Mouse (Mus musculus): ENCODE results near the gene Mphosph9. TPM values are rescaled to one million over a fixed set of nuclear protein-coding genes. Genes with fewer than 3 reads are reported as not detected.

The Mphosph9 gene
- polyA plus RNA-seq, 1 experiment from 2014 or later = 4.2 TPM

DNA sequence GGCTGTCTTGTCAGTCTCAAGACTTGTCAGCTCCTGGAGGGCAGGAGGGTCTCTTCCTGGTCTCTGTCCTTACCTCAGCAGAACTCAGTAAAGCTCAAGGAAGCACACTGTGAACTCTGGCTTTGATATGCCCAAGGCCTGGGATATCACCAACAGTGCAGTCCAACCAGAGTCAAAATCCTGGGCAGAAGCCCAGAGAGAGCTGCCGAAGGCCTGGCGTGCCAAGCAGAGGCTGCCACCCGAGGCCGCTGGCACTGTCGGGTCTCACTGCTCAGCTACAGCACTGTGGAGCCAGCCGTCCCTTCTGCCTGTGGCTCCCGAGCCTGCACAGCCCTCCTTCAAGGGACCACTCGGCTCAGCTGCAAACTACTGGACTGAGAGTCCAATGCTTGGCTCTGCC, 116.5 kb downstream of the Mphosph9 start:
- H3K27ac ChIP-seq (ENCODE audit: low read length) = no peak overlapping the region
- H3K4me1 ChIP-seq (ENCODE audit: control insufficient read depth, low read depth, low read length) = peaks cover 37% of the 10 kb centered on the region
- H3K9me3 ChIP-seq (replicated peaks; ENCODE audit: control insufficient read depth, low read length) = no peaks in the 10 kb centered on the region
- no peaks in the 10 kb centered on the region for H3K36me3 ChIP-seq (ENCODE audit: control insufficient read depth, insufficient read depth)
- no peak overlapping the region for H3K9ac ChIP-seq (ENCODE audit: low read depth, low read length)
- WGBS (ENCODE audit: insufficient replicate concordance) = 78% methylated on average over 8 of the region's 8 CpGs
- no peaks in the 10 kb centered on the region for H3K27me3 ChIP-seq (ENCODE audit: control insufficient read depth, insufficient read depth, low read depth, low read length)
- no peak for ATAC-seq (ENCODE audit: low read depth)
- H3K4me2 ChIP-seq (ENCODE audit: low read depth, low read length) = no peak overlapping the region
- H3K4me3 ChIP-seq (ENCODE audit: low read depth, low read length) = no peak overlapping the region

DNA sequence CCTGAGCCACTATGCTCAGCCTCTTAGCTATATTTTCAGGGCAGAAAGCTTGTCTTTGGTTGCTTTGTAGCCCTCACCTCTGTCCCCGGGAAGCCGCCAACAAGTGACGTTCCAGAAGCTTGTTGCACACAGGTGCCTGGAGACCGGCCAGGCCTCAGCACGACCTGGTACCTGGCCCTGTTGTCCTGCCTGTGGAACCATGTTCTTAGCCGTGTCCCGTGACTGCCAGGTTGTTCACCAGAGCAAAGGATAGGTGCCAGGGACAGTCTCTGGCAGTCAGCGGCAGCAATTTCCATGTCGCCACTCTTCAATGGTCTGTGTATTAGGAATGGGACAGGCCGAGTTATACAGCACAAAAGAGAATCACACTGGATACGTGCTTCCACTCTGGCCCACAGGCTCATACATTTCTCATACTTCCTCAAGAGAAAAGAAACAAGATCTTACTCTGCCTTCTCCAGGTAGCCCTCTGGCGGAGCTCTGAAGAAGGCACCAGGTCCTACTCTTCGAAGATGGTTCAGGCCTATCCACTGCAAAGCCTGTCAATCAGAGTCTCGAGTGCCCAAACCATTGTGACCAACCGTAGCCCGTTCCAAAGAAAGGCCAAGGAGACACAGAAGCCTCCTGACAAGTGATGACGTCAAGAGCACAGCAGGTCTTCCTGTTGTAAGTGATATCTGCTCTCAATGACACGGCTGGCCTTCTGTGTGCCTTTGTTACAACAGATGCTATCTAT, 117.3 kb downstream of the Mphosph9 start:
- H3K27ac ChIP-seq (ENCODE audit: low read length) = peak overlapping the region; percentile 42
- no peak overlapping the region for H3K4me2 ChIP-seq (ENCODE audit: low read depth, low read length)
- H3K9ac ChIP-seq (ENCODE audit: low read depth, low read length) = no peak overlapping the region
- no peak for ATAC-seq (ENCODE audit: low read depth)
- H3K27me3 ChIP-seq (ENCODE audit: control insufficient read depth, insufficient read depth, low read depth, low read length) = no peaks in the 10 kb centered on the region
- H3K4me1 ChIP-seq (ENCODE audit: control insufficient read depth, low read depth, low read length) = peaks cover 43% of the 10 kb centered on the region
- H3K9me3 ChIP-seq (replicated peaks; ENCODE audit: control insufficient read depth, low read length) = no peaks in the 10 kb centered on the region
- H3K36me3 ChIP-seq (ENCODE audit: control insufficient read depth, insufficient read depth) = no peaks in the 10 kb centered on the region
- 59% methylated on average over 18 of the region's 18 CpGs for WGBS (ENCODE audit: insufficient replicate concordance)
- no peak overlapping the region for H3K4me3 ChIP-seq (ENCODE audit: low read depth, low read length)

DNA sequence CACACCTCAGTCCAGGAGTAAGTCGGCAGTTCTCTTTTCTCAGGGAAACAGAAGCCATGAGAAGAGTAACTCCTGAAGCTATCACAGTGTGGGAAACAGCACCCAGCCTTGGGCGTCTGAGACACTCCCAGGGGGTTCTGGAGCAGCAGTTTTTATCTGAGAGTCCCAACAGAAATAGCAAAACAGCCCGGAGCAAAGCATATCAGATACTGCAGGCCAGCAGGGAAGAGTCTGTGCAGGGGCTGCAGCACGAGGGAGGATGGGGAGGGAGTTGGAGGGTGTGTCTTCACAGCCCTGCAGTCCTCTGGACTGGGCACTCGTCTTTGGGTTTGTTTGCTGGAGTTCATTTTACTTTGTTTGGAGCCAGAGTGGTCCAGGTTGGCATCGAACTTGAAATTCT, 117.9 kb downstream of the Mphosph9 start:
- Histone ChIP-seq H3K27me3 (ENCODE audit: control insufficient read depth, insufficient read depth, low read depth, low read length) (no peaks in the 10 kb centered on the region), H3K4me1 (ENCODE audit: control insufficient read depth, low read depth, low read length) (peaks cover 45% of the 10 kb centered on the region), H3K36me3 (ENCODE audit: control insufficient read depth, insufficient read depth) (no peaks in the 10 kb centered on the region), H3K9me3 (replicated peaks; ENCODE audit: control insufficient read depth, low read length) (no peaks in the 10 kb centered on the region), H3K27ac (ENCODE audit: low read length) (peak overlapping the region; percentile 42; the same call in 1 of the 2 replicates), H3K4me2 (ENCODE audit: low read depth, low read length) (no peak overlapping the region), H3K4me3 (ENCODE audit: low read depth, low read length) (no peak overlapping the region), H3K9ac (ENCODE audit: low read depth, low read length) (no peak overlapping the region)
- peak; percentile 78 for ATAC-seq (ENCODE audit: low read depth)
- 25% methylated on average over 6 of the region's 6 CpGs for WGBS (ENCODE audit: insufficient replicate concordance)

DNA sequence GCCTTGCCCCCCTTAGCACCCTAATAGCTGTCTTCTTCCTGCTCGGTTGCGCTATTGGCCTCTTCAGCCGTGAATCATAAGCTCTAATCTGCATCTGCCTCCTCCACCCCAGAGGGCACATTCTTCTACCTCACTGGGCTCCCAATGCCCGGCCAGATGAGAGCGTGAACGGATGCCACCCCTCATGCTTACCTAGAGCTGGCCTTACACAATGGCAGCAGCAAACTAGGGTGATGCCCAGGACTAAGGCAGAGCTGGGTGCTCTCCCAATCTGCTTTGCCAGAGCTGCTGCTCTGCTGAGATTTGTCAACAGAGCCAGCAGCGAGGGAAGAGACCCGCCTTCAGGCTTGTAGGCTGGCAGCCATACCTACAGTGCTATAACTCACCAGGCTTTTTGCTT, 119.7 kb downstream of the Mphosph9 start:
- H3K27me3 ChIP-seq (ENCODE audit: control insufficient read depth, insufficient read depth, low read depth, low read length) = no peaks in the 10 kb centered on the region
- H3K4me2 ChIP-seq (ENCODE audit: low read depth, low read length) = no peak overlapping the region
- no peak overlapping the region for H3K9ac ChIP-seq (ENCODE audit: low read depth, low read length)
- no peak overlapping the region for H3K4me3 ChIP-seq (ENCODE audit: low read depth, low read length)
- WGBS (ENCODE audit: insufficient replicate concordance) = 63% methylated on average over 8 of the region's 8 CpGs
- H3K36me3 ChIP-seq (ENCODE audit: control insufficient read depth, insufficient read depth) = no peaks in the 10 kb centered on the region
- peaks cover 56% of the 10 kb centered on the region for H3K4me1 ChIP-seq (ENCODE audit: control insufficient read depth, low read depth, low read length)
- no peak for ATAC-seq (ENCODE audit: low read depth)
- H3K27ac ChIP-seq (ENCODE audit: low read length) = no peak overlapping the region
- no peaks in the 10 kb centered on the region for H3K9me3 ChIP-seq (replicated peaks; ENCODE audit: control insufficient read depth, low read length)

DNA sequence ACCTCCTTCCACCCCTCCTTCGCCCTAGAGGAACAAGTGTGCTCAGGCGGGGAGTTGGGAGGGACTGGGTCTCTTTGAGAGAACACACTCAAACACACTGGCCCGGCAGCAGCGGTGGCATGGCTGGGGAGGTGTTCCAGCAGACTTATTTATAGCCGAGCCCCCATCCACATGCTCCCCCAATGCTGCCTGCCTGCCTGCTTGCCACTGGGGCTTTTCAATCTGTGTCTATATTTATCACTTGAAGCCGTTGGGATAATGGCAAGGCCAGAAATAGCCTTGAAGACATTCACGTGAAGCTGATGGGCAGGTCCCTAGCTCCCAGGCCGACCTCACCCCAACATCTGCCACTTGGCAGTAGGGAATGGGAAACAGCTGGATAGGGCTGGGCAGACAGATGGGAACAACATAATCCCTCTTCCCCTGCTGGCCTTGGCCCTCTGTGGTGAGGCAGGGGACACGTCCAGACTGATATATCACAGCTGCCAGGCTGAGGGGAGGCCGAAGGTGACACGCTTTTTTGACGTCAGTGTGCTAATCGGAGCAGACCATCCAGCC, 121.2 kb downstream of the Mphosph9 start:
- no peaks in the 10 kb centered on the region for H3K9me3 ChIP-seq (replicated peaks; ENCODE audit: control insufficient read depth, low read length)
- no peak overlapping the region for H3K4me2 ChIP-seq (ENCODE audit: low read depth, low read length)
- ATAC-seq (ENCODE audit: low read depth) = no peak
- no peaks in the 10 kb centered on the region for H3K27me3 ChIP-seq (ENCODE audit: control insufficient read depth, insufficient read depth, low read depth, low read length)
- H3K36me3 ChIP-seq (ENCODE audit: control insufficient read depth, insufficient read depth) = no peaks in the 10 kb centered on the region
- H3K9ac ChIP-seq (ENCODE audit: low read depth, low read length) = no peak overlapping the region
- H3K4me1 ChIP-seq (ENCODE audit: control insufficient read depth, low read depth, low read length) = peaks cover 62% of the 10 kb centered on the region
- WGBS (ENCODE audit: insufficient replicate concordance) = 63% methylated on average over 13 of the region's 13 CpGs
- H3K27ac ChIP-seq (ENCODE audit: low read length) = no peak overlapping the region
- no peak overlapping the region for H3K4me3 ChIP-seq (ENCODE audit: low read depth, low read length)

DNA sequence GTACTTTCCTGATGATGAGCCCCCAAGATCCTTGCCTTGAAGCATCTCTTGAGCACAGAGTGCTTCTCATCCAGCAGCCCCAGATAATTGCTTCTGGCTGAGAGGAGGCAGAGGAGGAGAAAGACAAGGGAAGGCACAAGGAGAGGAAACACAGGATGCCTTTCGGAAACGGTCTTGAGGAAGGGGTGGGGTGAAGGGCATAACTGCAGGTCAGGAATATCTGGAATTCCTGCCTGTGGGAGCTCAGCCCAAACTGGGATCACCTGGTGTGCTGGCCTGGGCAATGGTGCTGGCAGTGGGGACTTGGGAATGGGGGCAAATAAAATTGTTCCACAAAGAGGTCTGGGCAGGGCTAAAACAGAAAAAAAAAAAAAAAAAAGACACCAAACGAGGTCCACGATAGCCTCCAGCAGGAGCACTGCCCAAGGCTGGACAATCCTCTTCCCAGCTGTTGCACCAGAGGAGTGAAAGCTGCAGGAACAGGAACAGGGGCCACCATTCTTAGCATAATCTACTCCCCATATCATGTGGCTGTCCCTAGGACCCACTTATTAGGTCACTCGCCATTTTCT, 121.9 kb downstream of the Mphosph9 start:
- Histone ChIP-seq H3K4me3 (ENCODE audit: low read depth, low read length) (no peak overlapping the region), H3K4me2 (ENCODE audit: low read depth, low read length) (no peak overlapping the region), H3K9me3 (replicated peaks; ENCODE audit: control insufficient read depth, low read length) (no peaks in the 10 kb centered on the region), H3K27me3 (ENCODE audit: control insufficient read depth, insufficient read depth, low read depth, low read length) (no peaks in the 10 kb centered on the region), H3K9ac (ENCODE audit: low read depth, low read length) (no peak overlapping the region), H3K36me3 (ENCODE audit: control insufficient read depth, insufficient read depth) (no peaks in the 10 kb centered on the region), H3K27ac (ENCODE audit: low read length) (no peak overlapping the region), H3K4me1 (ENCODE audit: control insufficient read depth, low read depth, low read length) (peaks cover 65% of the 10 kb centered on the region)
- ATAC-seq (ENCODE audit: low read depth) = no peak
- 65% methylated on average over 5 of the region's 5 CpGs for WGBS (ENCODE audit: insufficient replicate concordance)

DNA sequence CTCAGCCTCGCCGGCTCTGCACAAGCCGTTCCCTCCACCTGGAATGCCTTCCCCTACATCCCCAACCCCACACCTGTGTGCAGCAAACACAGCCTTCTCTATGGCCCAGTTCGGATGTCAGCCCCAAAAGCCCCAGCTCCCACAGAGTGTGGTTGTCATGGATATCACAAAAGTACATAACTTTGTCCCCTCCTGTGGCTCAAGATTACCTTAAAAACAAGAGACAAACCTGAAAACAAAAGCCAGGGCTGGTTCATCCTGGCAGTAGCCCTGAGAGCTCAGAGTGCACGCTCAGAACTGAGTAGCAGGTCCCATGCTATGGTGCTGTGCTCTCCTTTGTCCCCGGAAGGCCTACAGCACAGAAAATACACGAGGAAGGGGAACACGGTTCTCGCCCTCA, 122.6 kb downstream of the Mphosph9 start:
- H3K4me3 ChIP-seq (ENCODE audit: low read depth, low read length) = no peak overlapping the region
- no peaks in the 10 kb centered on the region for H3K27me3 ChIP-seq (ENCODE audit: control insufficient read depth, insufficient read depth, low read depth, low read length)
- no peaks in the 10 kb centered on the region for H3K36me3 ChIP-seq (ENCODE audit: control insufficient read depth, insufficient read depth)
- no peak for ATAC-seq (ENCODE audit: low read depth)
- H3K9me3 ChIP-seq (replicated peaks; ENCODE audit: control insufficient read depth, low read length) = no peaks in the 10 kb centered on the region
- no peak overlapping the region for H3K9ac ChIP-seq (ENCODE audit: low read depth, low read length)
- no peak overlapping the region for H3K4me2 ChIP-seq (ENCODE audit: low read depth, low read length)
- peaks cover 65% of the 10 kb centered on the region for H3K4me1 ChIP-seq (ENCODE audit: control insufficient read depth, low read depth, low read length)
- no peak overlapping the region for H3K27ac ChIP-seq (ENCODE audit: low read length)
- WGBS (ENCODE audit: insufficient replicate concordance) = 76% methylated on average over 9 of the region's 9 CpGs

DNA sequence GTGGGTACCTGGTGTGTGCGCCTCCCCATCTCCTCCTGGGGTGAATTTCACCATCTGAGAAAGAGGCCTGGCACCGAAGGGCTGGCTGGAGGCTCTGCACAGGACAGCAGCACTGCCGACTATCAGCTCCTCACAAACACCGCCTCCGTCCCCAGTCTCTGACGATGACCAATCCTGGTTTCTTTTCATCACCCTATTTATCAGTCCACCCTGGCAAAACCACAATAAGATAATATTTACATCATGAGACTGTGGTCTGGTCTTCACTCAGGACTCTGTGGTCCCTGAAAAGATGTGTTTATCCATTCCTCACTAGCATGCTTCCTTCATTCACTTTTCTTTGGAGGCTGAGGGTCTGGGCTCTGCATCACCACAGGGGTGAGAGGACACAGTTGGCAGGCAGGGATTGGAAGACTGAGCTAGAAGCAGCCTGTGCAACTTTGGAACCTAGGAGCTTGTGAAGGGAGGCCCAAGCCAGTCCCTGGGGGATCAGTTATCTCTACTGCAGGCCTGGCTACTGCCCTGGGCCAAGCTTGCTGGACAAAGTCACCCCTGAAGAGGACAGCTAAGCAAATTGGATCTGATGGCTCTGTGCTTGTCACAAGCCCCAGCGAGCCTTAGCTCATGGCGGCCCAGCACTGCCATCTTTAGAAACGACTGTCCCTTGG, 123.5 kb downstream of the Mphosph9 start:
- no peak overlapping the region for H3K9ac ChIP-seq (ENCODE audit: low read depth, low read length)
- H3K9me3 ChIP-seq (replicated peaks; ENCODE audit: control insufficient read depth, low read length) = no peaks in the 10 kb centered on the region
- H3K4me3 ChIP-seq (ENCODE audit: low read depth, low read length) = no peak overlapping the region
- peaks cover 64% of the 10 kb centered on the region for H3K4me1 ChIP-seq (ENCODE audit: control insufficient read depth, low read depth, low read length)
- H3K36me3 ChIP-seq (ENCODE audit: control insufficient read depth, insufficient read depth) = no peaks in the 10 kb centered on the region
- WGBS (ENCODE audit: insufficient replicate concordance) = 48% methylated on average over 9 of the region's 9 CpGs
- ATAC-seq (ENCODE audit: low read depth) = 0 out of 2 replicates have a peak, but pooled peaks have one; percentile 33
- no peak overlapping the region for H3K27ac ChIP-seq (ENCODE audit: low read length)
- no peaks in the 10 kb centered on the region for H3K27me3 ChIP-seq (ENCODE audit: control insufficient read depth, insufficient read depth, low read depth, low read length)
- H3K4me2 ChIP-seq (ENCODE audit: low read depth, low read length) = 0 out of 2 replicates have a peak overlapping the region, but pooled peaks have one; percentile 6

DNA sequence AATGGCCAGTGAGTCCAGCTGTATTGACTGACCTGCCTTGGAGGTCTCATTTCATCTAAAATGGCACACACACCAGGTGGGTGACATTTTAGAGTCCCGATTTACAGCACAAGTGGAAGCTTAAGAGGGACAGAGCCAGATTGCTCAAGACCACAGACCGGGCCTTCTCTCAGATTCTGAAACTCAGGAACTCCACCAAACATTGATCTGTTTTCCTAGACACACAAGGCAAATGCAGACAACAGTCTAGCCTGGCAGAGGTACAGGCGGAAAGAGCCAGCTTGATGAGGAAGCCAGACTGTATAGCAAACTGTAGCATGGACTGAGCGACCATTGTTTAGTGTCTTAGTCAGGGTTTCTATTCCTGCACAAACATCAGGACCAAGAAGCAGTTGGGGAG, 124.5 kb downstream of the Mphosph9 start:
- Histone ChIP-seq H3K36me3 (ENCODE audit: control insufficient read depth, insufficient read depth) (no peaks in the 10 kb centered on the region), H3K4me2 (ENCODE audit: low read depth, low read length) (no peak overlapping the region), H3K4me1 (ENCODE audit: control insufficient read depth, low read depth, low read length) (peaks cover 67% of the 10 kb centered on the region), H3K27me3 (ENCODE audit: control insufficient read depth, insufficient read depth, low read depth, low read length) (no peaks in the 10 kb centered on the region), H3K27ac (ENCODE audit: low read length) (no peak overlapping the region), H3K9ac (ENCODE audit: low read depth, low read length) (no peak overlapping the region), H3K4me3 (ENCODE audit: low read depth, low read length) (no peak overlapping the region), H3K9me3 (replicated peaks; ENCODE audit: control insufficient read depth, low read length) (no peaks in the 10 kb centered on the region)
- WGBS (ENCODE audit: insufficient replicate concordance) = 70% methylated on average over 4 of the region's 4 CpGs
- no peak for ATAC-seq (ENCODE audit: low read depth)
